ENCODE assay signal across 16 mouse cellular contexts in the genomic region with DNA sequence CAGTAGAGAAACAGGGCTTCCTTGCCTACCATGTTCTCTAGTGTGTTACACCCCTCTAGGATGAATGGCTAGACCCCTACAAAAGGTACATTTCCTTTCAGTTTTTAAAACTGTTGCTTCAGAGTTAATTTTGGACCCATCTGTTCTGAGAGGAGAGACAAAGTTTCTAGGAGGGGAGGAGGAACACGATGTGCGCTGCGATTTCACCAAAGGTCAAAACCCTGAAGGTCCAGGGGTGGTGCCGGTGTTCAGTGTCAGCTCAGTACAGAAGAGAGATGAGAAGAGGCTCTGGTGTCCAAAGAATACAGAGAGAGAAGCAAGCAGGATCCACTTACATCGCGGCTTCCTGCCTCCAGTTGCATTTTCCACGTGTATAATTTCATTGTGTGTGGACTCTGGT.
"Had no signal": no experiment of that assay in that cellular context is flagged by ENCODE, and none has a peak within 500 bp of the region (broad histone marks: within the 10 kb centered on the region; RNA-seq: fewer than 3 reads in every experiment).

No protein-coding gene starts in this region.

- H3K27ac ChIP-seq: neural tube, embryonic 13.5 days; neural tube, embryonic 15.5 days; stomach, embryonic 15.5 days; stomach, postnatal 0 days had no signal

- H3K4me3 ChIP-seq: neural tube, embryonic 13.5 days; neural tube, embryonic 15.5 days; stomach, embryonic 15.5 days had no signal

- H3K9me3 ChIP-seq: neural tube, embryonic 13.5 days; neural tube, embryonic 15.5 days; stomach, embryonic 15.5 days had no signal

- DNase-seq: retina, postnatal 1 day; right cerebral cortex, adult 18-20 months; right cerebral cortex, postnatal 14 days; right cerebral cortex, postnatal 25 days; right cerebral cortex, postnatal 4 days; spleen, adult 18-20 months; thymus, adult 18-20 months; thymus, adult 2 months; thymus, postnatal 14 days; thymus, postnatal 25 days; thymus, postnatal 36 days; thymus, postnatal 4 days had no signal

- H3K27me3 ChIP-seq: neural tube, embryonic 13.5 days; neural tube, embryonic 15.5 days; stomach, embryonic 15.5 days had no signal

- H3K9ac ChIP-seq: neural tube, embryonic 13.5 days; neural tube, embryonic 15.5 days; stomach, embryonic 15.5 days had no signal

- H3K4me2 ChIP-seq: neural tube, embryonic 13.5 days; neural tube, embryonic 15.5 days; stomach, embryonic 15.5 days had no signal

- H3K36me3 ChIP-seq: neural tube, embryonic 13.5 days; neural tube, embryonic 15.5 days; stomach, embryonic 15.5 days had no signal
